In the genomic region with DNA sequence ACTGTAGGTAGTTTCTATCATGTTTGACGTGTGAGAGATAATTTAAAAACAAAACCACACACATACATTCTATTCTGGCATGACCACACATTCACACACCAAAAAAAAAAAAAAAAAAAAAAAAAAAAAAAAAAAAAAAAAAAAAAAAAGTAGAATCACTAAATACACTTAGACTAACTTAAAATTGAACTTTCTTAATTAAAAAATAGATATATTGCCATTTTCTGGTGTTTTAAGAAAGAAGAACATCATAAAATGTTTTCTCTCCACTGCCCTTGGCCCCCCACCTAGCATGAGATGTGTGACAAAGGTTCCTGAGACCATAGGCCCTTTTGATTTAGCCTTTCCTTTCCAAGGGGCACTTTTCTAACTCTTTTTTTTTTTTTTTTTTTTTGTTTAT, we compare ENCODE assay signal across 30 mouse cellular contexts.
"Had no signal": no experiment of that assay in that cellular context is flagged by ENCODE, and none has a peak within 500 bp of the region (broad histone marks: within the 10 kb centered on the region; RNA-seq: fewer than 3 reads in every experiment).

No protein-coding gene starts in this region.

- H3K4me2 ChIP-seq: limb, embryonic 12.5 days; limb, embryonic 13.5 days; limb, embryonic 15.5 days; liver, embryonic 11.5 days; liver, embryonic 12.5 days; liver, embryonic 13.5 days; liver, embryonic 15.5 days; lung, embryonic 14.5 days; lung, embryonic 15.5 days; midbrain, embryonic 11.5 days; midbrain, embryonic 12.5 days; midbrain, embryonic 13.5 days; midbrain, embryonic 15.5 days; neural tube, embryonic 12.5 days had no signal

- H3K27me3 ChIP-seq: limb, embryonic 12.5 days; limb, embryonic 13.5 days; limb, embryonic 15.5 days; liver, embryonic 12.5 days; liver, embryonic 13.5 days; liver, embryonic 15.5 days; lung, embryonic 15.5 days; megakaryocyte, embryonic 14.5 days; midbrain, embryonic 12.5 days; midbrain, embryonic 13.5 days; midbrain, embryonic 15.5 days; neural tube, embryonic 12.5 days had no signal

- DNase-seq: left cerebral cortex, postnatal 4 days; liver; liver, embryonic 13.5 days; liver, postnatal 0 days; lung, adult 18-20 months; lung, adult 2 months; lung, embryonic 14.5 days; lung, postnatal 10 days; lung, postnatal 14 days; lung, postnatal 36 days; lung, postnatal 4 days; midbrain, embryonic 14.5 days had no signal

- H3K27ac ChIP-seq: limb, embryonic 10.5 days; limb, embryonic 12.5 days; limb, embryonic 13.5 days; limb, embryonic 15.5 days; liver, embryonic 12.5 days; liver, embryonic 13.5 days; liver, embryonic 14.5 days; liver, embryonic 15.5 days; lung, embryonic 15.5 days; macrophage; midbrain, embryonic 10.5 days; midbrain, embryonic 12.5 days; midbrain, embryonic 13.5 days; midbrain, embryonic 15.5 days; neural tube, embryonic 12.5 days had no signal

- H3K9ac ChIP-seq: limb, embryonic 12.5 days; limb, embryonic 13.5 days; limb, embryonic 15.5 days; liver, embryonic 12.5 days; liver, embryonic 13.5 days; liver, embryonic 14.5 days; liver, embryonic 15.5 days; liver, postnatal 0 days; lung, embryonic 14.5 days; lung, embryonic 15.5 days; midbrain, embryonic 12.5 days; midbrain, embryonic 13.5 days; midbrain, embryonic 15.5 days; neural tube, embryonic 12.5 days had no signal

- H3K9me3 ChIP-seq: limb, embryonic 10.5 days; limb, embryonic 12.5 days; limb, embryonic 13.5 days; limb, embryonic 15.5 days; liver, embryonic 12.5 days; liver, embryonic 13.5 days; liver, embryonic 15.5 days; lung, embryonic 15.5 days; megakaryocyte, embryonic 14.5 days; midbrain, embryonic 10.5 days; midbrain, embryonic 12.5 days; midbrain, embryonic 13.5 days; midbrain, embryonic 15.5 days; neural tube, embryonic 12.5 days had no signal

- H3K4me3 ChIP-seq: limb, embryonic 10.5 days; limb, embryonic 12.5 days; limb, embryonic 13.5 days; limb, embryonic 15.5 days; liver, embryonic 12.5 days; liver, embryonic 13.5 days; liver, embryonic 15.5 days; lung, embryonic 15.5 days; megakaryocyte, embryonic 14.5 days; midbrain, embryonic 10.5 days; midbrain, embryonic 12.5 days; midbrain, embryonic 13.5 days; midbrain, embryonic 15.5 days; myocyte; neural tube, embryonic 12.5 days had no signal

- H3K36me3 ChIP-seq: limb, embryonic 15.5 days; liver, embryonic 12.5 days; liver, embryonic 13.5 days; lung, embryonic 15.5 days; midbrain, embryonic 12.5 days; midbrain, embryonic 13.5 days; midbrain, embryonic 15.5 days; neural tube, embryonic 12.5 days had no signal

- H3K4me1 ChIP-seq: limb, embryonic 13.5 days; limb, embryonic 15.5 days; liver, embryonic 12.5 days; liver, embryonic 13.5 days; lung, embryonic 15.5 days; neural tube, embryonic 12.5 days had no signal
